Mouse (Mus musculus): ENCODE results near the gene Nsd2.
A peak's percentile ranks its signal among the peaks of the same experiment; 100 is the strongest.

Gene Nsd2

GRCm38 (mm10) chr5:33819876-33820732, at the start of gene Nsd2:
TSS of gene Nsd2 (plus strand) at chr5:33820725.
- peak; percentile 85 for ATAC-seq (ENCODE audit: low TSS enrichment)

- ATAC-seq (ENCODE audit: low TSS enrichment) = no peak
Observed at GRCm38 (mm10) chr5:33777195-33777594, 43.3 kb upstream of the Nsd2 start.

- ATAC-seq (ENCODE audit: low TSS enrichment) = no peak
Observed at GRCm38 (mm10) chr5:33781964-33782344, 38.6 kb upstream of the Nsd2 start.

DNA sequence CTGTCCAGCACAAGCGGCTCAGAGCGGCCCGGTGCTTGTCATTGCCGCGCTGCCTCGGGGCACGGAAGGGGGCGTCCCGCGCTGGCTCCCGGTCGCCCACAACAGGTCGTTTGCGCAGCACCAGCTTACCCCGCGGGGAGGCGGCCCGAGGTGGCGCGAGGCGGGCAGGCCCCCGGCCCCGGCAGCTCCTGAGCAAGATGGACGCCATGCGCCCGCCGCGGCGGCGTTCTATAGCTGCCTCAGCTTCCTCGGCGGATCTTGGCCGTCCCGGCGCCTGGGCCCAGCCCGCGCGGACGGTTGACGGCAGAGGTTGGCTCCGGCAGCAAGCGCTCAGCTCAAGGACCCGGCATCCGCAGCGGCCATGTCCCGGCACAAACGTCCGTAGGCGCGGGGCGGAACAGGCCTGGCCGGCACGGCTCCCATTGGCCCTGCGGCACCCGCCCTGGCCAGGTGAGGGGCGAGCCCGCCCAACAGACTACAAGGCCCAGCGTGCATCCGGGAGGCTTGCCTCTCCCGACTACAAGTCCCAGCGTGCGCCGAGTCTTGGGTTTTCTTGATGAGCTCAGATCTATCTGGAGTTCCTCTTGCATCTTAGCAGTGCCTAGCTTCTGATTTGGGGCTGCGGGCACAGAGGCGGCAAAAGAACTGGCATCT, 38.1 kb upstream of the Nsd2 start, which contains the start of gene Letm1:
TSS of gene Letm1 (minus strand) at position 473 of the 654 bp plus-strand sequence.
- ATAC-seq (ENCODE audit: low TSS enrichment) = peak; percentile 99

GRCm38 (mm10) chr5:33782999-33783390, 37.5 kb upstream of the Nsd2 start:
- peak; percentile 69 for ATAC-seq (ENCODE audit: low TSS enrichment)

- ATAC-seq (ENCODE audit: low TSS enrichment) = no peak
Observed at GRCm38 (mm10) chr5:33791912-33792643, 28.4 kb upstream of the Nsd2 start.

- ATAC-seq (ENCODE audit: low TSS enrichment) = no peak
Observed at GRCm38 (mm10) chr5:33803337-33803736, 17.2 kb upstream of the Nsd2 start.

DNA sequence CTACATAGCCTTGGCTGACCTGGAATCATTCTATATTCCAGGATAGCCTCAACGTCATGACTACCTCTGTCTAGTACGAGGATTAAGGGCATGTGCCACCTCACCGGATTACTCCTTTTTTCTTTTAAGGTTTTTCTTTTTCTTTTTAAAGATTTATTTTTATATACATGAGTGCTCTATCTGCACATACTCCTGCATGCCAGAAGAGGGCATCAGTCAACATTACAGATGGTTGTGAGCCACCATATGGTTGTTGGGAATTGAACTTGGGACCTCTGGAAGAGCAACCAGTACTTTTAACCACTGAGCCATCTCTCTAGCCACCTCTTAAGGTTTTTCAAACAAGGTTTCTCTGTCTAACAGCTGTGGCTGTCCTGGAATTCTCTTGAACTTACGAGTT, 9.0 kb upstream of the Nsd2 start:
- no peak for ATAC-seq (ENCODE audit: low TSS enrichment)

- ATAC-seq (ENCODE audit: low TSS enrichment) = no peak
Observed at GRCm38 (mm10) chr5:33816008-33816725, 4.4 kb upstream of the Nsd2 start.

GRCm38 (mm10) chr5:33818104-33818503, 2.4 kb upstream of the Nsd2 start:
- no peak for ATAC-seq (ENCODE audit: low TSS enrichment)

DNA sequence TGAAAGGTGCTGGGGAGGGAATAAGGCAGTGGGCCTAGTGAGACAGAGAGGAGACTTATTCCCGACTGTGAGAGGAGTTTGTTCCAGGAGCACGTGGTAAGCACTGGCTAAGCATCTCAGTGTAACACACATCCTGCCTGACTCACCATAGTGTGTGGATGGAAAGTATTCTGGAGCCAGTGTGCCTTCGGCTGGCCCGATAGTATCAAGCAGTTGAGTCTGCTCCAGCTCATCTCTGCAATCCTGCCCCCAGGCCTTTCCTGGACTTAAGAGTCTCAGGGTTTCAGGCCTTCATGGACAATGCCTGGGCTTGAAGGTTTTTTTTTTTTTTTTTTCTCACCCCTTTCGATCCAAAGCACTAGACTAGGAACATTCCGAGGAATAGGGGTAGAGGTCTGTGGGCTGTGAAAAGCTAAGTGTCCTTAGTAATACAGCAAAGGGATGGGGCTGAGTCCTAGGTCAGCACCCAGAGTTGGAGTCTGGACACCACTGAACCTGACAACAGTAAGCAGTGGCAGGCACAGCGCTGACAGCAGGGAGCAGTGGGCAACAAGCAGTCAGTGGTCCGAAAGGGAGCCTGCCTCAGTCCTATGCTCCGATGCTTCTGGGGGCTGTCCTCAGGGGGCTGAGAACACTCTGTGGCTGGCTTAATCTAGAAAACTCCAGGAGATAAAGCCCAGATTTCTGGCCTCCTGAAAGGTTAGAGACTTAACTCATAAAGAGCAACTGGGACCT, 1.2 kb upstream of the Nsd2 start:
- peak; percentile 66 for ATAC-seq (ENCODE audit: low TSS enrichment)

- 0 out of 2 replicates have a peak, but pooled peaks have one; percentile 6 for ATAC-seq (ENCODE audit: low TSS enrichment)
Observed at GRCm38 (mm10) chr5:33820733-33821621, 452 bp downstream of the Nsd2 start.

DNA sequence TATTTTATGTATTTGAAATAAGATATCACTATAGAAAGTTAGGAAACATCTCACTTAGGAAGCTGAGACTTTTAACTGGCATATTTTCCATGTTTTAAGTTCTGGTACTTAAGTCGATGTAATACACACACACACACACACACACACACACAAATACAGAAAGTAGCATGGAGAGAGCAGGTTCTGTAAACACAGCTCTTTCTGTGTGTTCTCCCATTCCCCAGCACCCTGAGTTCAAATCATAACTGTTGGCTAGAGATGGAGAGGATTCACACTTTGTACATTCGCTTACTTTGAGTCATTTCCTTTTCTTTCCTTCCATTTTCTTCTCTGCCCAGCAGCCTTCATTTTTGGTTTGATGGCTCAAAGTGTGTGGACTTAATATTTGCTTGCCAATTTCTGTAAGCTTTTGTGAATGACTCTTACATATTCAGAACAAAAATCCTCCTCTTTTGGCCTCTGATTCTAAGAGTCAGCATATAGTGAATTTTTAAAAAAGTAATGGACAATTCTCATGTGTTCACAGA, 1.4 kb downstream of the Nsd2 start:
- no peak for ATAC-seq (ENCODE audit: low TSS enrichment)

GRCm38 (mm10) chr5:33822456-33822855, 1.9 kb downstream of the Nsd2 start:
- no peak for ATAC-seq (ENCODE audit: low TSS enrichment)

- no peak for ATAC-seq (ENCODE audit: low TSS enrichment)
Observed at GRCm38 (mm10) chr5:33826001-33826400, 5.5 kb downstream of the Nsd2 start.

- ATAC-seq (ENCODE audit: low TSS enrichment) = no peak
Observed at GRCm38 (mm10) chr5:33828107-33828506, 7.6 kb downstream of the Nsd2 start.

- ATAC-seq (ENCODE audit: low TSS enrichment) = no peak
Observed at GRCm38 (mm10) chr5:33829958-33830357, 9.4 kb downstream of the Nsd2 start.

GRCm38 (mm10) chr5:33830832-33831231, 10.3 kb downstream of the Nsd2 start:
- ATAC-seq (ENCODE audit: low TSS enrichment) = no peak

GRCm38 (mm10) chr5:33841331-33841730, 20.8 kb downstream of the Nsd2 start:
- ATAC-seq (ENCODE audit: low TSS enrichment) = no peak

DNA sequence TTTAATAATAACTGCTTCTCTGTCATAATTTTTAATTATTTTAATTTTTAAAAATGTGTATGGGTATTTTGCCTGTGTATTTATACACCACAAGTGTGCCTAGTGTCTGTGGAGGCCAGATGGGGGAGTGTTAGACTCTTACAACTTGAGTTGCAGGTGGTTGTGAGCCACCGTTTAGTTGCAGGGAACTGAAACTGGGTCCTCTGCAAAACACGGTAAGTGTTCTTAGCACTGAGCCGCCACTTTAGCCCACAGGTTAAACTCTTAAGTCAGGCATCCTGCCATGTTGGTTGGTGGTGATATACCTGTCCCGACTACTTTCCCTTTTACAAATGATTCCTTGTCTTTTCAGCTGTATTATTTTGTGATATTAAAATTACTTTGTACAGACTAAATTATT, 22.0 kb downstream of the Nsd2 start:
- ATAC-seq (ENCODE audit: low TSS enrichment) = no peak

Data from frontal cortex, adult (tissue).